8 mouse cellular contexts compared by ENCODE assay signal in the genomic region with DNA sequence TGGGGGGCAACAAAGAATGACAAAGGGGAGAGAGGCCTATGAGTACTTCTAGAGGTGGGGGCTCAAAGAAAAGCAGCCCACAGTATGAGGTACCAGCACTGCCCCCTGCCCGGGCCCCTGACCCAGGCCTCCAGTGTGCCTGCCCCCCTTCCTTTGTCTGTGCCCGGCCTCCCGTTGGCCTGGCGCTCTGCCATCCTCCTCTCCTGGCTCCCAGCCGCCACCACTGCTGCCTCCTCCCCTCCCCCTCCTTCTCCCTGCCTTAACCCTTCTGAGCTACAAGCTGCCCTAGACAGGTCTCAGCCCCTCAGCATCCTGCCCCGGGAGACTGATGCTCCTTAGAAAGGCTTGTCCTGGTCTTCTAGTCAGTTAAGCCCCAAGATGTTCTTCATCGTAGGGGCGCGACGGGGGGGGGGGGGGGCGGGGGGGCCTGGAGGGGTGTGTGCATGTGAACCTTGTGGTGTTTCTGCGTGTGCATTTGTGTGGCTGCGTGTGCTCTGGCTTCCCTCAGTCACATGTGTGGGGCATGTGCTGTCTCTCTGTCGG. TPM values are rescaled to one million over a fixed set of nuclear protein-coding genes. Genes with fewer than 3 reads are reported as not detected.
A peak's percentile ranks its signal among the peaks of the same experiment; 100 is the strongest.
DNase-seq lines count a peak whose midpoint lies in the region; ATAC-seq and TF ChIP-seq lines count a peak whose summit lies in the region.

No protein-coding gene starts in this region.

- peak overlapping the region; percentile 28 to 96; a peak in 3 of 4 replicates for H3K4me3 ChIP-seq in ES-E14 (ENCODE audit: insufficient read depth in 1 of 2, low read depth in 1 of 2, low read length in 2 of 2, poor library complexity in 1 of 2, severe bottlenecking in 1 of 2)
- peak overlapping the region; percentile 92 for H3K4me3 ChIP-seq in forebrain, postnatal 0 days (ENCODE audit: low read depth, low read length)
- peak overlapping the region; percentile 90 for H3K4me3 ChIP-seq in hindbrain, embryonic 12.5 days

- H3K27me3 ChIP-seq in forebrain, postnatal 0 days (ENCODE audit: insufficient read depth, low read length): no peaks in the 10 kb centered on the region
- no peaks in the 10 kb centered on the region for H3K27me3 ChIP-seq in hindbrain, embryonic 12.5 days

- no peak for TF ChIP-seq CTCF in forebrain, postnatal 0 days (IDR thresholded peaks at IDR 0.05; ENCODE audit: low read depth)

- peak overlapping the region; percentile 30; the same call in 1 of the 2 replicates for H3K27ac ChIP-seq in ES-E14 (ENCODE audit: insufficient read depth, low read depth, low read length, poor library complexity, severe bottlenecking)
- peak overlapping the region; percentile 98 for H3K27ac ChIP-seq in forebrain, postnatal 0 days (ENCODE audit: low read depth, low read length)
- peak overlapping the region; percentile 99 for H3K27ac ChIP-seq in hindbrain, embryonic 12.5 days

- H3K36me3 ChIP-seq in ES-E14 (ENCODE audit: control insufficient read depth, insufficient read depth, low read length, poor library complexity, severe bottlenecking): peaks cover 6% of the 10 kb centered on the region; the same call in 1 of the 2 replicates
- H3K36me3 ChIP-seq in forebrain, postnatal 0 days (ENCODE audit: insufficient read depth): no peaks in the 10 kb centered on the region
- H3K36me3 ChIP-seq in hindbrain, embryonic 12.5 days: no peaks in the 10 kb centered on the region

- 1% methylated on average over 12 of the region's 14 CpGs for WGBS in forebrain, postnatal 0 days
- WGBS in hindbrain, embryonic 12.5 days: 3% methylated on average over 12 of the region's 14 CpGs

- peaks cover 3 to 9% of the 10 kb centered on the region in 2 experiments for H3K4me1 ChIP-seq in ES-E14 (ENCODE audit: control insufficient read depth in 2 of 2, insufficient read depth in 2 of 2, low read length in 2 of 2, poor library complexity in 1 of 2)
- H3K4me1 ChIP-seq in forebrain, postnatal 0 days (ENCODE audit: insufficient read depth): peaks cover 54% of the 10 kb centered on the region
- H3K4me1 ChIP-seq in hindbrain, embryonic 12.5 days: peaks cover 68% of the 10 kb centered on the region

- peak overlapping the region; percentile 87 for H3K4me2 ChIP-seq in forebrain, postnatal 0 days (ENCODE audit: low read depth)
- H3K4me2 ChIP-seq in hindbrain, embryonic 12.5 days (replicated peaks): peak overlapping the region; percentile 84

- in situ Hi-C loops in ES-E14 (cut with MboI; ENCODE audit: low sequenced_read_pairs in 2 of 2, unreplicated experiment in 2 of 2): no loop called here

- no peak for DNase-seq in ES-E14 (ENCODE audit: low read depth, low spot score)
- peak; percentile 74 to 83 for DNase-seq in cerebellum, adult 18-20 months
- DNase-seq in forebrain, postnatal 0 days: peak; percentile 81
- DNase-seq in layer of hippocampus, postnatal 36 days: peak; percentile 72 to 78
- peak; percentile 94 for DNase-seq in lung, postnatal 14 days
- DNase-seq in retina, postnatal 7 days (ENCODE audit: low read depth, low spot score): peak; percentile 78
- peak; percentile 69 for DNase-seq in urinary bladder, postnatal 25 days (ENCODE audit: low spot score)

- peak overlapping the region; percentile 67 for H3K9ac ChIP-seq in ES-E14 (ENCODE audit: insufficient read depth, low read depth, low read length, poor library complexity, severe bottlenecking)
- peak overlapping the region; percentile 95 for H3K9ac ChIP-seq in forebrain, postnatal 0 days
- peak overlapping the region; percentile 99 for H3K9ac ChIP-seq in hindbrain, embryonic 12.5 days

- ATAC-seq in forebrain, postnatal 0 days: peak; percentile 7; the same call in 1 of the 2 replicates
- peak; percentile 70 for ATAC-seq in hindbrain, embryonic 12.5 days (ENCODE audit: low FRiP score)

- no peaks in the 10 kb centered on the region for H3K9me3 ChIP-seq in ES-E14 (ENCODE audit: control insufficient read depth, insufficient read depth, low read depth, low read length)
- no peaks in the 10 kb centered on the region for H3K9me3 ChIP-seq in forebrain, postnatal 0 days (ENCODE audit: low read length)
- no peaks in the 10 kb centered on the region for H3K9me3 ChIP-seq in hindbrain, embryonic 12.5 days (replicated peaks)

TF ChIP-seq in ES-E14, 5 proteins besides CTCF, POLR2A, EP300 and RAD21:
- no peak for TF ChIP-seq ZC3H11A (IDR thresholded peaks at IDR 0.05; ENCODE audit: borderline replicate concordance, low read depth, low read length)
- TF ChIP-seq CHD2 (IDR thresholded peaks at IDR 0.05; ENCODE audit: low read depth, low read length): no peak
- TF ChIP-seq HCFC1 (IDR thresholded peaks at IDR 0.05; ENCODE audit: borderline replicate concordance, insufficient read depth, low read length): no peak

RNA-seq across cellular contexts. Expression of a gene that starts 2.7 kb away (rescaled TPM):
- total RNA-seq in ES-E14 (2012; rRNA removed): 68.4 and 75.1 TPM in 2 replicates
- 10.6 and 11.2 TPM in 2 replicates for total RNA-seq in forebrain, postnatal 0 days (2014; rRNA removed)
- polyA plus RNA-seq in forebrain, postnatal 0 days (2015; fragmentation: Nextera tagmentation; extraction: Ambion mirVana): 9.0 and 11.3 TPM in 2 replicates
- polyA plus RNA-seq in hindbrain, embryonic 12.5 days (2016; fragmentation: Nextera tagmentation; extraction: Ambion mirVana): 28.5 and 30.8 TPM in 2 replicates
- total RNA-seq in layer of hippocampus, postnatal 36 days (2021): 10 to 100 TPM; 29.7 to 30.9 TPM

RNA-seq across cellular contexts. Expression of a gene that starts 3.0 kb away (rescaled TPM):
- 123 and 207 TPM in 2 replicates for total RNA-seq in ES-E14 (2012; rRNA removed)
- total RNA-seq in forebrain, postnatal 0 days (2014; rRNA removed): 140 and 162 TPM in 2 replicates
- 82.6 and 90.4 TPM in 2 replicates for polyA plus RNA-seq in forebrain, postnatal 0 days (2015; fragmentation: Nextera tagmentation; extraction: Ambion mirVana)
- 129 and 138 TPM in 2 replicates for polyA plus RNA-seq in hindbrain, embryonic 12.5 days (2016; fragmentation: Nextera tagmentation; extraction: Ambion mirVana)
- 100 to 1,000 TPM; 107 to 114 TPM for total RNA-seq in layer of hippocampus, postnatal 36 days (2021)

RNA-seq across cellular contexts. Expression of a gene that starts 33.7 kb away (rescaled TPM):
- total RNA-seq in ES-E14 (2012; rRNA removed): 134 and 140 TPM in 2 replicates
- 38.0 and 51.6 TPM in 2 replicates for total RNA-seq in forebrain, postnatal 0 days (2014; rRNA removed)
- polyA plus RNA-seq in forebrain, postnatal 0 days (2015; fragmentation: Nextera tagmentation; extraction: Ambion mirVana): 49.7 and 67.3 TPM in 2 replicates
- 84.9 and 88.7 TPM in 2 replicates for polyA plus RNA-seq in hindbrain, embryonic 12.5 days (2016; fragmentation: Nextera tagmentation; extraction: Ambion mirVana)
- total RNA-seq in layer of hippocampus, postnatal 36 days (2021): 10 to 100 TPM; 46.3 to 49.3 TPM

RNA-seq across cellular contexts. Expression of a gene that starts 38.7 kb away (rescaled TPM):
- 4.9 and 6.9 TPM in 2 replicates for total RNA-seq in ES-E14 (2012; rRNA removed)
- total RNA-seq in forebrain, postnatal 0 days (2014; rRNA removed): 5.3 and 7.0 TPM in 2 replicates
- polyA plus RNA-seq in forebrain, postnatal 0 days (2015; fragmentation: Nextera tagmentation; extraction: Ambion mirVana): 3.6 and 4.6 TPM in 2 replicates
- polyA plus RNA-seq in hindbrain, embryonic 12.5 days (2016; fragmentation: Nextera tagmentation; extraction: Ambion mirVana): 4.8 and 5.1 TPM in 2 replicates
- 1 to 10 TPM; 5.7 to 7.3 TPM for total RNA-seq in layer of hippocampus, postnatal 36 days (2021)

RNA-seq across cellular contexts. Expression of a gene that starts 43.7 kb away (rescaled TPM):
- total RNA-seq in ES-E14 (2012; rRNA removed): 8.0 and 10.1 TPM in 2 replicates
- 17.5 and 22.5 TPM in 2 replicates for total RNA-seq in forebrain, postnatal 0 days (2014; rRNA removed)
- polyA plus RNA-seq in forebrain, postnatal 0 days (2015; fragmentation: Nextera tagmentation; extraction: Ambion mirVana): 18.7 and 20.9 TPM in 2 replicates
- 21.3 and 24.2 TPM in 2 replicates for polyA plus RNA-seq in hindbrain, embryonic 12.5 days (2016; fragmentation: Nextera tagmentation; extraction: Ambion mirVana)
- 10 to 100 TPM; 20.3 to 22.4 TPM for total RNA-seq in layer of hippocampus, postnatal 36 days (2021)

Comparison
In these comparisons a context has a peak if more than half of its experiments do, and no peak if none do; other contexts are left out.
1. H3K27ac ChIP-seq: peak in every context shown above with its lines; median percentile 99 in hindbrain, embryonic 12.5 days; 98 in forebrain, postnatal 0 days; 30 in ES-E14.